Mouse (Mus musculus) frontal cortex, postnatal 10 days (tissue): ENCODE data around the gene Inafm1.
"Not testable (repeated sequence)": the region's sequence is repeated elsewhere in the genome, so short reads cannot be mapped to it uniquely, and the experiment has no call there.

ENCODE experiments used
- DNase-seq, 2 experiments: peaks; one replicate each; pipeline ENCODE4 v3.0.0; 2022; ENCODE audit warnings: low spot score in 2 of 2, mixed read lengths in 1 of 2

The Inafm1 gene

GRCm38 (mm10) chr7:16263015-16263787 lies 10.2 kb downstream of the Inafm1 start:
- peak in 1 of 2 experiments; percentile 66 for DNase-seq

DNA sequence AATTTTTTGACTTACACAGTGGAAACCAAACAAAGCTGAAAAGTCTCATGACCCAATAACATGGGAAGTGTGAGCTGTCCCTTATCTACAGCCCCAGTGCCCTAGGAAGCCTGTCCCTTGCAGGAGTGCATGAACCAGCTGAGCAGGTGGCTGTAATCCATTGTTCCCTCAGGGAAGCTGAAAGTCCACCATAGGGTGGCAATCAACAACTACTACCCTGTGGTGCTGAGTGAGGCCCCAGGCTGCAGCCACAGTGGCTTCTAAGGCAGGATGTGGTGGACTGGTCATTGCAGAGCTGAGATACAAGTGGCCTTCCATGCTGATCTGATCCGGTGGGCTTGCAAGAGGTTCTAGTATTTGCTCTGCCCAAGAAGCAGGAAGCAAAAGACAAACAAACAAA lies 12.3 kb downstream of the Inafm1 start:
- DNase-seq = no peak

DNA sequence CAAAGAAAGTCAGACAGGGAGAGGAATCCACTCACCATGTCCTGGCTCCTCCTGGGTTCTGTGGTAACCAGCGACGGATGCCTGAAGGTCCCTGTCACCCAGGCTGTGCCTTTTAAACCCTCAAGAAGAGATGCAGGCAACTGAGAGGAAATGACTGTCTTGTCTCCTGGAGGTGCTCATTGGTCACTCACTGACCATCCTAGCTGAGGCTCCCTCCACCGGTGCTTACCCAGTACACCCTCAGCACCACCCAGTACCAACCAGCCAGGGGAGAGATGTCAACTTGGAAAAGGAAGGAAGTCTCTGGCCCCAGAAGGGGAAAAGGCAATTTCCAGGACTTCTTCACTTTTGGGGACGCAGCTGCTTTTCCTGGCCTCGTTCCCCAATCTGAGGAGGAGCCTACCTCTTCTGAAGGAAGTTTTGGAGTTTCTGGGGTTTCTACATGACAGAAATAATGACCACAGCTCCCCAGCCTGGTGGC lies 14.3 kb downstream of the Inafm1 start, which contains the start of gene C5ar1:
TSS of gene C5ar1 (minus strand) at position 431 of the 481 bp plus-strand sequence.
- no peak for DNase-seq

DNA sequence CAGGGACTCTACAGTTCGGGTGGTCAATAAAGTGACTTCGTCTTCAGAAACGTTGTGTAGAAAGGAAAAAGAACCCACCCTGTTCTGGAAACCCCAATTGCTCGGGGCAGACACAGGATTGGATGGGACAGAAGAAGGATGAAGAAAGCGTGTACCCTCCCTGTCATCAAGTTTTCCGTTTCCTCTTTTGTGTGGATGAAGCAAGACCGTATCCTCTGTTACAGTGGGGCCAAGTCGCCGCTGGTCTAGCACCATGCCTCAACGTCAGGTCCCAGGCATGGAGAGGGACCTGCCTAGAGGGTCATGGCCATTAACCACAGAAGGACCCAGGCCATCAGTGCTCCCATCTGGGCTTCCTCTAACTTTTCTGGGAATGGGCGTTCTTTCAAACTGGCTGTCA lies 15.6 kb downstream of the Inafm1 start:
- DNase-seq = no peak

- DNase-seq = not testable (repeated sequence)
These were observed 17.5 kb downstream of the Inafm1 start for GRCm38 (mm10) chr7:16255963-16256362.

DNA sequence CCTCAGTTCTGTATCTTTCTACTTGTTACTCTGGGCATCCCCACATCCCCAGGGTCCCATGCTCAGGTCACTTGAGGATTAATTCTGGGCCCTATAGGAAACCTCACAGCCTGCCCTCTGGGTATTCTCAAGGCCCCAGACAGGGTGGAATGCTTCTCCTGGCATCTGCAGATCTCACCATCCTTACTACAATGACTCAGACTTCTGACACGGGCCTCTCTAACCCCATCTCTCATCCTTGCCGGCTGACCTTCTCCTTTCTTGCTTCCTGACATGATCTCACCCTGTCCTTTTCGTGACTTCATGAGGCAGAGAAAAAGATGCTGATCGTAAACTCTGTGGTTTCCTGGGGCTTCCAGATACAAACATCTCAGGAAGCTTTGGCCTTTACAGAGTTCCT lies 19.2 kb downstream of the Inafm1 start:
- DNase-seq = no peak

GRCm38 (mm10) chr7:16250687-16251086 lies 22.7 kb downstream of the Inafm1 start:
- DNase-seq = no peak

DNA sequence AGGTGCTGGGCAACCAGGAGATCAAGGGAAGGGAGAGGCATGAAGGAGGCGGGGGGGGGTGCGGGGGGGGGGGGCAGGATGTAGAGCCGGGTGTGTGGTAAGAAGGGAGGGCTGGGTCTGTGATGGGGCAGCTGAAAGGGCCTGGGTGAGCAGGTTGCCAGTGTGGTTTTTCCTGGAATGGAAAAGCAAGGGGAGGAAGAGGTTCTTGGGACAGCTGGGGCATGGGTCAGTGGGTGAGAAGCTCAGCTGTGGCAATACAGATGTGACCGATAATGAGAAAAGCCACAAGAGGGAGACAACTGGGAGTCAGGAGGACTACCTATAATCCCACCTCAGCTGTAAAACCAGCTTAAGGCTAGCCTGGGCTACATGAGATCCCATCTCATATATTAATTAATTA lies 27.5 kb downstream of the Inafm1 start:
- no peak for DNase-seq

GRCm38 (mm10) chr7:16244067-16244466 lies 29.4 kb downstream of the Inafm1 start, which contains the start of gene C5ar2:
C5ar2 (minus strand) TSS chr7:16244154.
- no peak for DNase-seq

GRCm38 (mm10) chr7:16242198-16242597 lies 31.2 kb downstream of the Inafm1 start:
- DNase-seq = no peak

GRCm38 (mm10) chr7:16241787-16242186 lies 31.6 kb downstream of the Inafm1 start:
- DNase-seq = no peak

GRCm38 (mm10) chr7:16240978-16241303 lies 32.5 kb downstream of the Inafm1 start:
- no peak for DNase-seq

DNA sequence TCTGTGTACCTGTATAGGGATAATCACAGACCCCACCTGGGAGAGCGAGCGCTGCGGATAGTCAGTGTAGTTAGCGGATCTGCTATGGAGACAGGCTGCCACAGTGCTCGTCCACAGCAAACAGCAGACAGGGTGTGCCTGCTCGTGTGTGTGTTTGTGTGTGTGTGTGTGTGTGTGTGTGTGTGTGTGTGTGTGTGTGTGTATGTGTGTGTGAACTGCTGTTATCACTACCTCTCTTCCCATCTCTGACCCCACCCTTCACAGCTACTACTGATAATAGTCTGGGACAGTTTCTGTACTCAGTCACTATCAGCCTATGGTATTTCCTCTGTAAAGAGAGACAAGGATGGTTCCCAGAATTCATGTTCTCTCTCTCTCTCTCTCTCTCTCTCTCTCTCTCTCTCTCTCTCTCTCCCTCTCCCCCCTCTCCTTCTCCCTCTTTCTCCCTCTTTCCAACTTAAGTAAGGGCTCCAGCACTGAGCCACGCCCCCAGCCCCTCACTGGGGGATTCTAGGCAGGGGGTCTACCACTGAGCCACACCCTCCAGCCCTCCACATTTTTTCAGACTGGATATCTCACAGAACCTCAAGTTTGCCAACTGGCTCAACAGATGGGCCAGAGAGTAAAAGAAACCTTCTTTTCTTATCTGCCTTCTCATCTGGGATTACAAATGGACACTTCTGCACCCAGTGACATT lies 33.0 kb downstream of the Inafm1 start:
- DNase-seq = no peak

DNA sequence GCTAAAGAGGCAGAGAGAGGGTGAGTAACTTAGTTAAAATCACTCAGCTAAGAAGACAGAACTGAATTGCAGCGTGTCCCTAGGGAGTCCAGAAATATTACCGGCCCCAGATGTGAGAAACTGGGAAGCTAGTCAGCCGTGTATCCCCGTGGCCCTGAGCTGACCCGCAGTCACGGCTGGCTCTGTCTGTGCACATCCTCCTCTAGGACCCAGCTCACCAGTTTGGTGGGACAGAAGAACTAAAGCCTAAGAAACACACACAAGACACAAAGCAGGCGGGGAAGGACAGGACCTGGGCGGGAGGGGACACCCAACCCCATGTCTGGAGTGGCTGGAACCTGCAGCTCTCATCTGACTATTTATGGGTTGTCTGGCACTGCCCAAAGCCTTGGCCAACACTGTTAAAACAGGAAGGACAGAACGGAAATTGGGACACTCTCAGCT lies 33.8 kb downstream of the Inafm1 start:
- DNase-seq = peak in 1 of 2 experiments; percentile 37

DNA sequence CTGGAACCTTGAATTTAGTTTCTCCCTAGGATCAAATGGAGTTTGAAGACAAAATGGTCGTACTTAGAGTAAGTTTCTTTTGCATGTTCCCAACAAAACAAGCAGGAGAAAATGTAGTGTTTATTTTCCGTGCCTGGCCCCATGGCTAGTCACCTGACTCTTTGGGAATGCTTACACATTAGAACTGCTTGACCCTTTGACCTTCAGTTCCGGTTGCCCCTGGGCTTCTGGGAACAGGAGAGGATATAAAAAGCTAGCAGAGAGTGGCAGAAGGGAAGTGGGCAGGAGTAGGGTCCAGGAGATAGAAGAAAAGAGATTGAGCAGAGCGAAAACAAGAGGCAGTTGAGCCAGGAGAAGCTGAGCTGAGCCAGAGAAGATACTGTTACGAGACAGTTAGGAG lies 43.5 kb downstream of the Inafm1 start:
- no peak for DNase-seq
